Mouse (Mus musculus) gastrocnemius, adult 18-20 months (tissue): Measurements from ENCODE around the gene Apom. TPM values are rescaled to one million over a fixed set of nuclear protein-coding genes. Genes with fewer than 3 reads are reported as not detected.
"Not testable (repeated sequence)": the region's sequence is repeated elsewhere in the genome, so short reads cannot be mapped to it uniquely, and the experiment has no call there.

Experiments used
- DNase-seq: peaks from one replicate; pipeline ENCODE4 v3.0.0; 2021; ENCODE audit warnings: low spot score
- total RNA-seq, 2 experiments: library from RNA; stranded (reverse); gene quantifications; 2 replicates each; pipeline ENCODE4 v1.2.3; 2021

Gene Apom
- total RNA-seq, 2 experiments from 2014 or later: not detected

- no peak for DNase-seq
Measured at GRCm38 (mm10) chr17:35128996-35129395, 2.9 kb downstream of the Apom start.

GRCm38 (mm10) chr17:35127017-35127416 is 4.8 kb downstream of the Apom start:
- no peak for DNase-seq

GRCm38 (mm10) chr17:35126206-35126611 is 5.6 kb downstream of the Apom start, which contains the start of gene D17H6S53E:
D17H6S53E (plus strand) TSS chr17:35126373.
- peak; percentile 67 for DNase-seq

- DNase-seq: no peak
Measured at GRCm38 (mm10) chr17:35125578-35125977, 6.3 kb downstream of the Apom start.

- DNase-seq: no peak
Measured at GRCm38 (mm10) chr17:35125081-35125480, 6.8 kb downstream of the Apom start.

GRCm38 (mm10) chr17:35124261-35124896 is 7.5 kb downstream of the Apom start:
- not testable (repeated sequence) for DNase-seq

- DNase-seq: not testable (repeated sequence)
Measured at GRCm38 (mm10) chr17:35123287-35123686, 8.6 kb downstream of the Apom start.

DNA sequence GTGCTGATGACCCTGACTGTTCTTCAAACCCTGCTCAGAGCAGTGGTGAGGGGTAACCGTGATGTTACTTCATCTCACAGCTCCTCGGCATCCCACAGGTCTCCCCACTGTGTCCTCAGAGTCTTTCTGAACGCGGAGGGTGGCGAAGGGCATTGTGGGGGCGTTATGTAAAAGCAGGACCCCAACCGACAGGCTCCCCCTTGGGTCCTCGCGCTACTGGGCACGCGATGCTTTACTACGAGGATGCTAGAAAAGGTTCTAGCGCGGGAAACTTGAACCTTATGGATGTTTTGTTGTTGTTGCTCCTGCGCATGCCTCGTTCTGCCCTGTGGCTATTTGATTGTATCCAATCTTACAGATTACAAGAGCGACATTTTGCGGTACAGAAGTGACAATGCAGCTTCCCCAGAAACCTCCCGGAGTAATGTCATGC is 10.0 kb downstream of the Apom start, which contains the start of gene Csnk2b:
Gene Csnk2b (minus strand): TSS at position 183 of the 433 bp plus-strand sequence.
- DNase-seq: no peak

DNA sequence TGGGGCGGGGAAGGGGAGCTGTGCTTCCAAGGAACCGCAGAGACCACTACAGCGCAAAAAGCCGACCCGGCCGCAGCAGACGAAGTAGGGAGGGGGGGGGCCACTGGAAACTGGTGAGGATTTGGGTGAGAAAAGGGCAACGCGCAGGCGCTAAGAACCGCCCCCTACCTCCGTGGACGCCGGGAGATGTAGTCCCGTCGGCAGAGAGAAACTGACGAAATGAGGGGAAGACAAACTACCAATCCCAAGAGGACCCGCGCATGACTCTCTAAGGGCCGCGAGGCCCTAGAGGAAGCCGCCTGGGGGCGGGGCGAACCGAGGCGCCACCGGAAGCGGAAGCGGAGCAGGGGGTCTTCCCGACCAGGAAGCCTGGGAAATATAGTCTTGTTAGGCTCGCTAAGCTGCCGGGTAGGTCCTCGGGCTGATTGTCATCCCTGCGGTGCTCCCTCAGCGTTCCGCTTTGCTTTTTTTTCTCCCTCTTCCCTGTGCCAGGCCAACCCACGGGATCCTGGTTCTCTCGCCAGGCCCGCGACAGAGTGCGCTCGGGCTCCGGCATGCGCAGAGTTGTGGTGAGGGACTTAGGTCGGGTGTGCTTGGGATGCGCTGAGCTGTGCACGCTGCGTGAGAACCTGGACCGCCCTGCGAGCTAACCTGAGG is 10.6 kb downstream of the Apom start, which contains the start of gene Gpank1:
Gene Gpank1 (plus strand): TSS at position 313 of the 657 bp plus-strand sequence.
- DNase-seq: peak; percentile 98

DNA sequence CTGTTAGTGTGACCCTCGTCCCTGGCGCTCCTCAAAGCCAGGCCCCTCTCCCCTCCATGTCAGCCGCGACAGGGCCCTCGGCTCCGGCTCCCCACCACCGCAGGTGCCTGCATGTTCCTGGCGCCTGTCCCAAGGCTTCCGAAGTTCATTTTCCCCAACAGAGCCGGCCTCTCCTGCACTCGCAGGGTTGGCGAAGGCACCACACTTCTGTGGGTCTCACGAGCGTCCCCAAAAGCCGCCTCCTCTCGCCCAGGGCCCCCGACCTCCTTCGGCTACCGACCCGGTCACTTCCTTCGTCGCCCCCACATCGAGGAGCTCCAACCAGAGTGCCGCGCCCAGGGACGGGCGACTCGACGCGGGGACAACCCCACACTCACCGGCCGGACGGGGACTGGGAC is 11.1 kb downstream of the Apom start:
- peak; percentile 47 for DNase-seq

DNA sequence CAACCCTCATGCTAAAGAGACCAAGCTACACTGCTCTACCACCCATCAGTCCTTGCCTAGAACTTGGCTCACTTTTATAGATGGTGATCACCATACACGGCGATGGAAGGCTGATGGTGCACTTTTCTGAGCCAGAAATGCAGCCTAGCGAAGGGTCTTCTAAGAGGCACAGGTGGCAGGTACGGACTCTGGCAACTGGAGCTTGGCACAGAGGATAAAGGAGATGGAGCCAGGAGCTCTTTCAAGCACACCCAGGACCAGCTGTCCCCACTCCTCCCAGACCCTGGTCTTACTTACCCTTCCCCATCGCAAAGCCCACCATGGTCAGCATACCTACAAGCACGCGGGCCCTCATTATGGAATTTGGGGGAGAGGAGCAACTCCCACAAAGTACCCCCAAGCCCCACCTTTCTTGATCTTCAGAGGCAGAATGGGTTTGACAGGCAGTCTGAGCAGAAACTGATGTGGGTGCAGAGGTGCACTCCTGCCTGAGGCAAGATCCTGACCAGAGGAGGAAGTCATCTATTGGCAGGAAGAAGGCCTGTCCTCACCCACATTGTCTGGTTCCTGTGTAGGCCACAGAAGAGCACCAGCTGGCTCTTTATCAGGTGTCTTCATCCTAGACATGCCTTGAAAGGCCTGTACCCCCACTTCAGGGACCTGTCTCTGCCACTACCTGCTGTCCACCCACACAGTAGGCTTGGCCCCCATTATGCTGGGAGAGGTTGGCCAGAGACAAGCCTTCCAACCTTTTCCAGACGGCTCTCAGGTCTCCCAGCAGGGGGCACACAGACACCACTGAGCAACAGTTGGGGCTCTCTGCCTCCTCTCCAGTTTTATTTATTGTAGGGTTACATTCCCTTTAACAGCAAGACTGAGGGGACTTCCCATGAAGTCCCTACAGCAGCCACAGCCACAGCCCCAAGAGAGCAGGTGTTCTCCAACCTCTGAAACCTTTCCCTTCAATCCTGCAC is 16.5 kb downstream of the Apom start, which contains the start of gene Ly6g5b:
Gene Ly6g5b (minus strand): TSS at position 383 of the 974 bp plus-strand sequence.
- no peak for DNase-seq

GRCm38 (mm10) chr17:35111774-35112173 is 20.1 kb downstream of the Apom start:
- DNase-seq: no peak

- DNase-seq: no peak
Measured at GRCm38 (mm10) chr17:35108097-35108496, 23.8 kb downstream of the Apom start, which contains the start of gene Ly6g5c. Ly6g5c (plus strand) TSS chr17:35108279.

DNA sequence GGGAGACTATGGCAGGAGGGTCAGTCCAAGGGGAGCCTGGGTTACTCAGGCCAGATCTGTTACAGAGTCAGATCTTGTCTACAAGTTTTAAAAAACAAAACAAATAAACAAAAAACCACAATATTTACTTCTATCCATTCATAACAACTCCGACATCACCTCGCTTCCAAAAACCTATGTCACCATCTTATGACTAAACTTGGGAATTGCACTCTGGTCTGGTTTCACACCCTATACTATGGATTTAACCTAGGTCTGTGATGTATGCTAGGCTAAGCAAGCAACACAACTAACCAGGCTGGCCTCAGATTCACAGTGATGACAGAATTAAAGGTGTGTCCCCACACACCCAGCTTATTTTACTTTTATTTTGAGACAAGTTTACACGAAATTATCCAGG is 25.3 kb downstream of the Apom start:
- no peak for DNase-seq

DNA sequence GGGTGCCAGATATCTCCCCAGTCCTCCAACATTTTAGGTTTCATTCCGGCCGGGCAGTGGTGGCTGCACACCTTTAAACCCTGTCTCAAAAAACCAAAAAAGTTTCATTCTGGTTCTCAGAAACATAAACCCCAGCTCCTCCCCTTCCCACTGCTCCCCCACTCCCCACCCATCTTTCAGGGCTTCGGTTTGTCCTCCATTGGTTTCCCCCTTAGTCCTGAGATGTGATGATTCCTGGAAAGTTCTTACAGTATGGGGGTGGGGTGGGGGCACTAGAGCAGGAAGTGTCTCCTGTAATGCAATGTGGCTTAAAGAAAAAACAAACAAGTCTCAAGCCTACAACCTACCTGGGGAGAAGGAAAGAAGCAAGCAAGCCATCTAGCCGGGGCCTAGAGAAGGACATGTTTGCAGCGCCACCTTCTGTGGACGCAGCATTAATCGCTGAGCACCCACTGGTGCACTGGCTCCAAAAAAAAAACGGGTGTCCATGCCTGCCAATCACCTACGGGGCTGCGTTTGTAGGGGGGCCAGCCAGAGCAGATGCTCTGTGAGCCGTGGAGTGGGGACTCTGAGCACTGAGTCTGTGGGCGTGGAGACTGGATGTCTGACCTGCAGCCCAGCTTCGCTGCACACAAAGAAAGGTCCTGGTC is 26.0 kb downstream of the Apom start:
- no peak for DNase-seq

GRCm38 (mm10) chr17:35104754-35105153 is 27.1 kb downstream of the Apom start:
- DNase-seq: no peak

GRCm38 (mm10) chr17:35104079-35104478 is 27.8 kb downstream of the Apom start:
- DNase-seq: no peak

DNA sequence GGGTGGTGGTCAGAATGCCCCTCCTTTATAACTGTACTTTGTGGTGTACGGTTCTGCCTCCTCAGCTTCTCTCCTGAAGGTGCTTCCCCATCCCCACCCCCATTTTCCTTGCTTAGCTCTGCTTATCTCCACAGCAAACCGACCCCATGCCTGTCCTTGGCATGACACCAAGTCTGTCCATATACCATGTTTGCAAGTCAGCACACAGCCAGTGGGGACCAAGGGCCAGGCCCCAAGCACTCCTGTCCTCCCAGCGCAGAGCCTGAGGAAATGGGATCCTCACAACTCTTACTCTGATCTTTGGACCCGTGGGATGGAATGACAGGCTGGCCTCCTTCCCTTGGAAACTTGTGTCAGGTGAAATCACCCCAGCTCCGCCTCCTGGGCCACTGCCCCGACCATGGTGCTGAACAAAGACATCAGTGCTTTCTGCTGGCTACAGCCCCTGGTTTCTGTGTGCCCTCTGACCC is 28.6 kb downstream of the Apom start:
- peak; percentile 51 for DNase-seq

DNA sequence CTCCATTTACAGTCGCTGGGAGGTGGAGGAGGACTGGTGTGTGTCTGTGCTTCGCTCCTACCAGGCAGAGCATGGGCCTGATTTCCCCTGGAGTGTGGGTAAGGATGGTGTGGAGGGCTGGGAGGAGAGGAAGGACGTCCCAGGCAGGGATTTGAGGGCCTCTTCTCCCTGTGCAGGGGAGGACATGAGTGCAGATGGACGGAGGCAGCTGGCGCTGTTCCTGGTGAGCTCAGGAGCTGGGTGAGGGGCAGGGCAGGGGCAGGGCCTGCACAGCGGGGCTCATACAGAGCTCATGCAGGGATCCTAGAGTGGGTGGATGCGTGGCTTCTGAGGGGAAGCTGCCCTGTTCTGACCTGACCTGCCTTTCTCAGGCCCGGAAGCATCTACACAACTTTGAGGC is 29.6 kb downstream of the Apom start:
- no peak for DNase-seq

DNA sequence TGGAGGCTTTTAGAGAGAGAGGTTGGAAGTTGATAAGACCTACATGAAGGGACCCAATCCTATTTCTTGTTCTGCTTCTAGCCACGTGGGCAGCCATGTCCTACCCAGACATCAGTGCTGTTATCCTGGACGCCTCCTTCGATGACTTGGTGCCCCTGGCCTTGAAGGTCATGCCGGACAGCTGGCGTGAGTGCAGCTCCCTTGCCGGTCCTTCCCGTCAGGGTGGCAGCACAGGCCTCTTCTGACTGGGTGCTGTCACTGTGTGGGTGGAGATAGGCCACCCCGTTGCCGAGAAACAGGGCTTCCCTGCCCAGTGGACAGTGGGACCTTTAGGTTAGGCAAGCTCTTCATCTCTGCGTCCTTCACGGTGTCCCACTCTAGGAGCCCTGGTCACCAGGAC is 30.7 kb downstream of the Apom start:
- no peak for DNase-seq
